Mouse (Mus musculus): ENCODE measurements around the gene Ap1s3.

Gene Ap1s3

GRCm38 (mm10) chr1:79671543-79672337, at the start of gene Ap1s3:
Gene Ap1s3 (minus strand): TSS chr1:79671972.
- CTCF ChIA-PET: interaction anchor here (0.9 kb wide), 1 partner anchor 39 kb away, joined by 5 read pairs; no protein-coding TSS in a partner anchor

DNA sequence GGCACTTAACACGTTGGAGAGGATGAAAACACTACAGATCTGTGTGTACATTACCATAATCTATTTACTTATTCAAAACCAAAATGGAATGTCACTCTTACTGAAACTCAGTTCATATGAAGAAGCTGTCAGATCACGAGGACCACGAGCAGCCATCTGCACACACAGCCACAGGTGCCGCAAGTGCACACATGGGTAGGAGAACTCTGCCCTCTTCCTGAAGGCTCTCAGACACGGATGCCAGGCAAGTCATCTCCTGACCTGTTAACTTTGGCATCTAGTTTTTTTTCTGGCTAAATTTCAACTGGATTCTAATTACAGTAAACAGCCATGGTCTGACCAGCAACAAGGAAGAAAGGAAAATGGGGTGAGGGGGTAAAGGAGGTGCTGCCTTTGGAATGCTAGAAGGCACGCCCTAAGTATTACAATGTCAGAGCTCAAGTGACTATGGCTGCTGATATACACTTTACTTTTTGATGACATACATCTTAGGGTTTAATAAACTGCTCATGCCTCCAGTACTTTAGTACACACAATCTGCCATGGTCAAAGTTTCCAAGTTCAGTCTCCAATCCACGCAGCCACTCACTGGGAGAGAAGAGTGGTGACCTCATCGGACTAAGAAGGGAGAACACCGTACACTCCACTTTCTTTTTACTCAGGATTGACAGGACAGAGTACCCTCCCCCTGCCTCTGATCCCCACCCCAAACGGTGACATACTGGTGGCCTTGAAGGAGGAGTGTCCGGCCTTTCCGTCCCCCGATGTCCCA, 42.6 kb upstream of the Ap1s3 start:
- CTCF ChIA-PET: no interaction called here

GRCm38 (mm10) chr1:79713081-79713480, 41.3 kb upstream of the Ap1s3 start:
- CTCF ChIA-PET: no interaction called here

DNA sequence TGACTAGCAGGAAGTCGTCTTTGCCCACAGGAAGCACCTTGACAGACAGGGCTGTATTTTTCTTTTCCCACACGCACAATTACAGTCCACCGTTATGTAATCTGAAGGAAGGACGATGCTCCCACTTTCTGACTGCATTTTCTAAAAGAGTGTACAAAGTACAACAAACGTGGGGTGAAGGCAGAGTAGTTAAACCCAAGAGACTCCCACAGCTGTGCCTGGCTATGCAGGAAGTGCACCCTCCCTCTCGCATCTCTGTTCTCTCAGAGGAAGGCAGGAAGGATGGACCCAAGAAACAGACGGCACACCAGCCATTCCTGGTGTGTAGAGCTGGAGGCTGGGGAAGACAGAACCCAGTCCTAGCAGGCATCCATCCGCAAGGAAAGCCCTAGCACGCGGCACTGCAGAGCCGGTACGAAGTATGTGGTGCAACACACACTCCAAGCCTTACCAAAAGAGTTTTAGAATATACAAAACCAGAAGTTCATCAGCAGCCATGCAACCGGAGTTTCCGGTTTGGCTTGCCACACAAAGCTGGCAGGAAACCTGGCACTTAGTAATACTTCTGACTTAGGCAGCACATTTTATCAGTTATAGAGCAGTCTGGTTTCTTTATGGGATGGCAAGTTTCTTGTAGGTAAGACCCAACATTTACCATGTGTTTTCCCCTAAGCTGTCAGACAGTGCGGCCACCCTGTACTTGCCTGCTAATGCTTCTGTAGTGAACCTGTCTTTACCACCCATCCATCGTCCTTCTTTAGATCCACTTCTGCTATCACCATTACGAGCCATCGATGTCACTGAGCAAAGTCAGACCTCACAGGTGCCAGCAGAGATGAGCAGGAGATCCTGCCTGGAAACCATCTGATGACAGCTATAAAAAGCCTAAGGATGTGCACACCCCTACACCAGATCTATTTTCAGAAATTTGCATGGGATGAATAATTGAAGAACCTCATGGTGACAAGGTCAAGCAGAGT, 39.7 kb upstream of the Ap1s3 start:
- CTCF ChIA-PET: no interaction called here

DNA sequence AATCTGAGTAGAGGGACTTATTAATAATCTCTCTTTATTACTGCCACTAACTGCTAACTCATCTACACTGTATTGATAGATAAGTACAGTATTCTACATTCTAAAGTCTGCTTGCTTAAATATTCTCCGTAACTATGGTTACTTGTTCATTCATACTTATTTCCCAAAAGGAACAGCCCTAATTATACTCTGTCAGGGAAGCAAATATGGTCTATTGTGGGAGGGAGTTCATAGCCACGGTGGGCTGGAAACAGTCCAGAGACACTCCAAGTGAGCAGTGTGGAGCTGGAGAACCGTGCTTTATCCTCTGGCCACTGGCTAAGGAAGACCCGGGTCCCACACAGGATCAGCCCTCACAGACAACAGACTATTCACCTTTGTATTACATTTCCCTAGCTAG, 38.9 kb upstream of the Ap1s3 start:
- CTCF ChIA-PET: no interaction called here

- CTCF ChIA-PET: no interaction called here
These were observed 38.4 kb upstream of the Ap1s3 start for GRCm38 (mm10) chr1:79710216-79710615.

DNA sequence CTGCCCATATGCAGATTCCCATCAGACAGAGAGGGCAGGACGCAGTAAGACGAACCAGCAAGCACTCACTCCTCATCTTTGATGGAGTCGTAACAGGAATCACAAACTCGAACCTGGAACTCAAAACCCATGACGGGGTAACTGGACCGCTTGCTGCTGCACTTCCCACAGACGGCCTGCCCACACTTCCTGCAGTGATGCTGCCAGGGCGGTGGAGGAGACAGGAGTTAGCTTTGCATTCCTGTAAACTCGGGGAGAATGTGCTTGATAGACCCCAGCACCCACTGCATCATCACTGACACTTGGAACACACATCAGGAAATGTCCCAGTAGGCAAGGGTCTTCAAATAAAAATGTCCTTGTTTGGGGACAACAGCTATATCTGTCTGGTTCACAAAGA, 35.6 kb upstream of the Ap1s3 start:
- CTCF ChIA-PET: interaction anchor here (0.6 to 0.7 kb wide), 2 partner anchors 67 to 1115 kb away, joined by 4 read pairs; no protein-coding TSS in a partner anchor

- CTCF ChIA-PET: no interaction called here
These were observed 34.9 kb upstream of the Ap1s3 start for GRCm38 (mm10) chr1:79706707-79707106.

DNA sequence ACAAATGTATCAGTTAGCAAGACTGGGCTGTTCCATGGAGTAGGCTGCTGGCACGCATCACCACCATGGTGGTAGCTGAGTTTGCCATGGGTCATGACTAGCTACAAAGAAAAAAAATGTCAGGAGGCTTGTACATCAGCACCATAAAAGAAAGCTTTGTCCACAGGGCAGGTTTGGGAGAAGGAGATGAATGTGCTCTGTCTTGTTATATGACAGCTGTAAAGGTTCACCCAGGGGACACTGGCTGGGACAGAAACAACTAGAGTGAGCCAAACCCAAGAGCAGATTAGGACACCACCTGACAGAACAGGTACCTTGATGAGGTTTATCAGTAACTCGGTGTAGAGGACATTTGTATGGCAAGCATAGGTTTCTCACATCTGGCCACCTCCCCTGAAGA, 32.9 kb upstream of the Ap1s3 start:
- CTCF ChIA-PET: no interaction called here

- CTCF ChIA-PET: no interaction called here
These were observed 31.7 kb upstream of the Ap1s3 start for GRCm38 (mm10) chr1:79703520-79703919.

- CTCF ChIA-PET: interaction anchor here (0.7 kb wide), 1 partner anchor 51 kb away, joined by 16 read pairs; no protein-coding TSS in a partner anchor
These were observed 26.7 kb upstream of the Ap1s3 start for GRCm38 (mm10) chr1:79698506-79698905.

DNA sequence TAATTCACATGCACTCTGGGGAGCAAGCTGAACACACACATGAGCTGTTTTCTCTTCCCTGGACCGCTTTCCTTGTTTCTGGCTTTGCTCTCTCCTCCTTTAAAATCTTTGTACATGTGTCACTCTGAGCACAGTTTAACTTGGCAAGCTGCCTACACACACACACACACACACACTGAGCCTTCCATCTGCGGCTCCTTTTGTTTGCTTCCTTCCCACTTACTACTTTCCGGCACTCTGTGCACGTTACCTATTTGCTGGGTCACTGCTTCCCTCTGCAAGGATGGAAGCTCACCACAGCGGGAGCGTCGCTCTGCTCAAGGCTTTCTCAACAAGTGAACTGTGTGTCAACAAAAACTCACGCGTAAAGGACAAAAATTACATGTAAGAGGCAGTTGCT, 25.6 kb upstream of the Ap1s3 start:
- CTCF ChIA-PET: no interaction called here

- CTCF ChIA-PET: no interaction called here
These were observed 25.2 kb upstream of the Ap1s3 start for GRCm38 (mm10) chr1:79696933-79697332.

DNA sequence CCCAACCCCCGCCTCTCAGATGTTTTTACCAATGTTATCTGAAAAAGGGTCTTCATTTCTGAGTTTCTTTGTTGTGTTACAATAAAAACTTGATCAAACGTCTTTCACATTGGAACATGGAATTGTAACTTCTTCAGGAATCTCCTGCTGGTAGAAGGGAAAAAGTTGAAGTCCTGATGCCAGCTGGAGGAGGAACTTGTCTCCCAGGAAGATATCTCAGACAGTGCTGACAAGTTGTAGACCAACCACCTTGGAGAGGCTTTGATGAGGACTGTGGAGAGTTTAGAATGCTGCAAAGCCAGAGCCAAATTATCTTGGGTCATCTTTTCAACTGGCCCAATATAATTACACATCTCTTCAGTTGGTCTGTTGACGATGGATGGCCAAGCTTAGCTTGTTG, 20.7 kb upstream of the Ap1s3 start:
- CTCF ChIA-PET: no interaction called here

DNA sequence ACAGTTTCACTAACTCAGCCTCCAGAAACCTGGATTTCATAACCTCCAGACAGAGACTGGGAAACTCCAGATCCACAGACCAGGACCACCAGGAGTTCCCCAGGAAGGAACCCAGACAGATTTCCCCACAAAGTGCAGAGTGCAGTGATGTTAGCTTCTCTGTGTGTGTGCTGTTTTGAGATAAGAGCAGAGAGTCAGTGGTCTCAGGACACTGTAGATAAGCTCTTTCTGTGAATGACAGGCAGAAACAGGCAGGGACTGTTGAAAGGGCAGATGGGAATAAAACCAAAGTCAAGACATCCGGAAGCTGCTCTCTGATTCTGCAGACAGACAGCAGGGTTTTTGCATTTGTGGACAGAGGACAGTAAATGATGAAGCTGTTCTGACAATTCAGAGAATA, 15.5 kb upstream of the Ap1s3 start:
- CTCF ChIA-PET: interaction anchor here (1.3 kb wide), 1 partner anchor 95 kb away, joined by 3 read pairs; no protein-coding TSS in a partner anchor

DNA sequence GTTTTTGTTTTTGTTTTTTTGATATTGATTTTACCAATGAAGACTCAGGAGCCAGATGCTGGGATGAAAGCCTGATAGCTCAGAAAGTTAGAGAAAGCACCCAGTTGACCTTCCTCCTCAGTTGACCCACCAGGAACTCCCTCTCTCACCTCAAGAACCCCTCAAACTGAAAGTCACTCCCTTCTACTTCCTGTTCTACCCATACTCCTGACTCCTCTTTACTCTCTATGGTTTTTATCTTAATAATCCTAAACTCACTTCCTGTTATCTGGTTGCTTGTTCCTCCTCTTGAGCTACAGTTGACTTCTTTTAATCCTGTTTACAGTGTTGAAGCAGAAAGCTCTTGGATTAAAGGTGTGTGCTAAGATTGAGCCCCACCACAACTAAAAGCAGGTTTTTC, 12.3 kb upstream of the Ap1s3 start:
- CTCF ChIA-PET: no interaction called here

GRCm38 (mm10) chr1:79682936-79683335, 11.2 kb upstream of the Ap1s3 start:
- CTCF ChIA-PET: interaction anchor here (0.6 to 0.7 kb wide), 6 partner anchors 204 to 539 kb away, joined by 3 to 8 read pairs (median 4); no protein-coding TSS in a partner anchor

GRCm38 (mm10) chr1:79680777-79681176, 9.0 kb upstream of the Ap1s3 start:
- CTCF ChIA-PET: no interaction called here

DNA sequence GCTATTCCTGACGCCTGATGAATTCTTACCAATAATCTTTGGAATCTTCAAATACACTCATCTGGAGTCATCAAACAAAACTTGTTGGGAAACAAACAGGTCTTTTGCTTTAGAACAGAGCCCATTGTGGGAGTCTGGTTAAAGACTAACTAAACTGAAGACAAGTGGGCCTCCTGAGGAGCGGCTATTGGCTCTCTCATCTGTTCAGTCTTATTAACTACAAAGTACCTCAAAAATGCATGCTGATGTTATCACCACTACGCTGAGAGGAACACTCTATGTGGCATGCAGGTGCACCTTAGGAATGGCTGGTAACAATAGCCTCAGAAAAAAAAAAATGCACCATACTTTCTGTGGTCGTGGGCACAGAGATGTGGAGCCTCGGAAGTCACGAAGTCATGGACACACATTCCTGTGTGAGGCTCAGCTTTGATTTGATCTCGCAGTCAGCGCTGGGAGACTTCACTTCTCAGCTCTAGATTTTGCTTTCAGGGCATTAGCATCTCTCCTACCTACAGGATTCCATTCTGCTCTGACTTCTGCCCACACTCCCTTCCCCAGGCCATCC, 6.4 kb upstream of the Ap1s3 start:
- CTCF ChIA-PET: no interaction called here

DNA sequence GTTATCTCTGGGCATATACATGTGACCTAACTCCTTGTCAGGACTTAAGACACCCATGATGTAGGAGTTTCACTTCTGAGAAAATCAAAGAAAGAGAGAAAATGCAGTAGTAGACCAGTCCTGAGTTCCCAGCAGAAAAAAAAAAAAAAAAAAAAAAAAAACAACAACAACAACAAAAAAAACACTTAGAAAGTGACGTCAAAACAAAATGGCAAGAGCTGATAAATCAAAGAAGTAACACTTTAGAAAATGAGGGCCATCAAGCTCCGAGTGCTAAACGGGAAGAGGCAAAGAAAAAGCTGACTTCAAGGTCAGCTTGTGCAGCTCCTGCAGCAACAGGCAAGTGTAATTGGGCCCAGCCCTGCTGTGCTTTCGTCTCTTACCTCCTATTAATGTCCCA, 3.9 kb upstream of the Ap1s3 start:
- CTCF ChIA-PET: interaction anchor here (0.7 kb wide), 1 partner anchor 16 kb away, joined by 8 read pairs; no protein-coding TSS in a partner anchor

GRCm38 (mm10) chr1:79671196-79671542, 603 bp downstream of the Ap1s3 start:
- CTCF ChIA-PET: interaction anchor here (0.9 kb wide), 1 partner anchor 39 kb away, joined by 5 read pairs; no protein-coding TSS in a partner anchor

Data from spleen, embryonic (tissue).